Mouse (Mus musculus) bone marrow, adult 2 months (tissue): ENCODE data around the gene Gm28778. TPM values are rescaled to one million over a fixed set of nuclear protein-coding genes. Genes with fewer than 3 reads are reported as not detected.
"Not testable (repeated sequence)": the region's sequence is repeated elsewhere in the genome, so short reads cannot be mapped to it uniquely, and the experiment has no call there.

Experiments used
- H3K27ac ChIP-seq: fragments of 200-500 bp; 2 replicates; pipeline ENCODE4 v1.5.1; 2012; ENCODE audit warnings: low read depth, mild to moderate bottlenecking, control low read depth, inconsistent platforms, low read length; ENCODE audit not compliant: control insufficient read depth, poor library complexity, insufficient read depth
- H3K4me1 ChIP-seq: fragments of 200-500 bp; 2 replicates; pipeline ENCODE4 v1.6.1; 2011; ENCODE audit warnings: low read length; ENCODE audit not compliant: control insufficient read depth, insufficient read depth
- H3K4me3 ChIP-seq: fragments of 200-500 bp; replicated peaks from 2 replicates; pipeline ENCODE3; 2011; ENCODE audit warnings: mild to moderate bottlenecking, low read depth, low read length, control low read depth; ENCODE audit not compliant: control insufficient read depth
- CTCF ChIP-seq: fragments of 200-500 bp; IDR thresholded peaks from 2 replicates; pipeline ENCODE4 v1.5.1; 2011; ENCODE audit warnings: low read length, control low read depth; ENCODE audit not compliant: control insufficient read depth, insufficient read depth
- POLR2A ChIP-seq: fragments of 200-500 bp; IDR thresholded peaks from 2 replicates; pipeline ENCODE4 v1.6.1; 2011; ENCODE audit warnings: low read depth, mild to moderate bottlenecking, control low read depth, low read length, borderline replicate concordance; ENCODE audit not compliant: control insufficient read depth
- WGBS: fragments of 180-500 bp; shearing (Covaris S2); methylation state at CpG from one replicate; pipeline ENCODE4 v1.1.7; 2018; 5-methylcytosine and 5-hydroxymethylcytosine counted together
- polyA plus RNA-seq: library from polyadenylated mRNA; stranded (reverse); fragments of >200 nt; gene quantifications from 2 replicates; pipeline ENCODE4 v1.2.4, GENCODE M21; 2011; ENCODE audit warnings: low replicate concordance; ENCODE audit not compliant: missing spikeins, insufficient read depth, insufficient read length

Gene Gm28778
- polyA plus RNA-seq, 1 experiment, result not detected

GRCm38 (mm10) chr1:53321662-53322344 is 24.9 kb downstream of the Gm28778 start:
- H3K4me1 ChIP-seq, result no peaks in the 10 kb centered on the region; the same call in 1 of the 2 replicates
- TF ChIP-seq CTCF (no peak), POLR2A (no peak)
- no peak overlapping the region for H3K4me3 ChIP-seq
- no peak overlapping the region for H3K27ac ChIP-seq
- WGBS, result 81% methylated on average over 4 of the region's 4 CpGs

GRCm38 (mm10) chr1:53323254-53323653 is 26.3 kb downstream of the Gm28778 start:
- Histone ChIP-seq H3K4me3 (no peak overlapping the region), H3K4me1 (no peaks in the 10 kb centered on the region; the same call in 1 of the 2 replicates), H3K27ac (no peak overlapping the region)
- WGBS, result 92% methylated on average over 5 of the region's 5 CpGs
- TF ChIP-seq CTCF (no peak), POLR2A (no peak)

- no peak overlapping the region for H3K4me3 ChIP-seq
- WGBS, result 91% methylated on average over 1 of the region's 1 CpGs
- H3K27ac ChIP-seq, result no peak overlapping the region
- TF ChIP-seq POLR2A (no peak), CTCF (no peak)
- no peaks in the 10 kb centered on the region; the same call in 1 of the 2 replicates for H3K4me1 ChIP-seq
These were observed 27.4 kb downstream of the Gm28778 start for GRCm38 (mm10) chr1:53324277-53324676.

- TF ChIP-seq CTCF, result no peak
- TF ChIP-seq POLR2A, result no peak
- no peak overlapping the region for H3K27ac ChIP-seq
- H3K4me3 ChIP-seq, result no peak overlapping the region
- WGBS, result 84% methylated on average over 5 of the region's 5 CpGs
- no peaks in the 10 kb centered on the region; the same call in 1 of the 2 replicates for H3K4me1 ChIP-seq
These were observed 28.1 kb downstream of the Gm28778 start for GRCm38 (mm10) chr1:53324827-53325494.

- not testable (repeated sequence) for H3K4me1 ChIP-seq, H3K27ac ChIP-seq, H3K4me3 ChIP-seq
- 64% methylated on average over 5 of the region's 5 CpGs for WGBS
These were observed 36.6 kb downstream of the Gm28778 start for GRCm38 (mm10) chr1:53333527-53333926.

- Histone ChIP-seq H3K27ac (no peak overlapping the region), H3K4me3 (no peak overlapping the region), H3K4me1 (no peaks in the 10 kb centered on the region)
- no peak for TF ChIP-seq CTCF
- no peak for TF ChIP-seq POLR2A
These were observed 38.6 kb downstream of the Gm28778 start for GRCm38 (mm10) chr1:53335465-53335864.

GRCm38 (mm10) chr1:53337403-53337802 is 40.5 kb downstream of the Gm28778 start:
- not testable (repeated sequence) for H3K4me3 ChIP-seq, H3K4me1 ChIP-seq, H3K27ac ChIP-seq
- 53% methylated on average over 2 of the region's 2 CpGs for WGBS

- no peak overlapping the region for H3K4me3 ChIP-seq
- H3K27ac ChIP-seq, result no peak overlapping the region; the same call in 1 of the 2 replicates
- WGBS, result 65% methylated on average over 2 of the region's 2 CpGs
- no peak for TF ChIP-seq CTCF
- TF ChIP-seq POLR2A, result no peak
- no peaks in the 10 kb centered on the region for H3K4me1 ChIP-seq
These were observed 44.2 kb downstream of the Gm28778 start for GRCm38 (mm10) chr1:53341071-53341470.
